Mouse (Mus musculus) ES-Bruce4 (cell line): ENCODE measurements around the gene Apobec1.

Source experiments
- CTCF ChIP-seq: IDR thresholded peaks from one replicate; pipeline ENCODE4 v1.8.1; 2011; ENCODE audit warnings: low read depth, low read length
- POLR2A ChIP-seq: IDR thresholded peaks from one replicate; pipeline ENCODE4 v1.8.1; 2011; ENCODE audit warnings: low read length; ENCODE audit not compliant: insufficient read depth

- TF ChIP-seq POLR2A (no peak), CTCF (peak; percentile 23)
Observed at GRCm38 (mm10) chr6:122556959-122557561, 45.2 kb downstream of the Apobec1 start.
